Mouse (Mus musculus): ENCODE measurements around the gene Gm45753.

The Gm45753 gene

GRCm38 (mm10) chr8:45308366-45308765 lies at the start of gene Gm45753:
Gene Gm45753 (minus strand): TSS chr8:45308466.
- in situ Hi-C loops (cut with MboI, MseI), result no loop called here

- in situ Hi-C loops (cut with MboI, MseI), result no loop called here
Observed at GRCm38 (mm10) chr8:45355809-45356208, 47.5 kb upstream of the Gm45753 start.

GRCm38 (mm10) chr8:45345031-45345430 lies 36.8 kb upstream of the Gm45753 start:
- in situ Hi-C loops (cut with MboI, MseI), result loop anchor here (25.0 kb wide), 1 partner anchor 792 kb away; no protein-coding TSS in a partner anchor

GRCm38 (mm10) chr8:45344298-45344697 lies 36.0 kb upstream of the Gm45753 start:
- in situ Hi-C loops (cut with MboI, MseI), result loop anchor here (25.0 kb wide), 1 partner anchor 793 kb away; no protein-coding TSS in a partner anchor

GRCm38 (mm10) chr8:45341630-45342628 lies 33.7 kb upstream of the Gm45753 start:
- in situ Hi-C loops (cut with MboI, MseI), result loop anchor here (25.0 kb wide), 1 partner anchor 795 kb away; no protein-coding TSS in a partner anchor

GRCm38 (mm10) chr8:45333493-45333892 lies 25.2 kb upstream of the Gm45753 start:
- in situ Hi-C loops (cut with MboI, MseI), result loop anchor here (25.0 kb wide), 1 partner anchor 804 kb away; no protein-coding TSS in a partner anchor

- in situ Hi-C loops (cut with MboI, MseI), result loop anchor here (25.0 kb wide), 1 partner anchor 804 kb away; no protein-coding TSS in a partner anchor
Observed at GRCm38 (mm10) chr8:45332685-45333409, 24.6 kb upstream of the Gm45753 start, which contains the start of gene Cyp4v3. Gene Cyp4v3 (minus strand): TSS chr8:45333216.

GRCm38 (mm10) chr8:45330856-45331255 lies 22.6 kb upstream of the Gm45753 start:
- in situ Hi-C loops (cut with MboI, MseI), result loop anchor here (25.0 kb wide), 1 partner anchor 806 kb away; no protein-coding TSS in a partner anchor

GRCm38 (mm10) chr8:45329206-45329980 lies 21.1 kb upstream of the Gm45753 start:
- in situ Hi-C loops (cut with MboI, MseI), result loop anchor here (25.0 kb wide), 1 partner anchor 808 kb away; no protein-coding TSS in a partner anchor

- in situ Hi-C loops (cut with MboI, MseI), result loop anchor here (25.0 kb wide), 1 partner anchor 810 kb away; no protein-coding TSS in a partner anchor
Observed at GRCm38 (mm10) chr8:45327076-45327475, 18.8 kb upstream of the Gm45753 start.

- in situ Hi-C loops (cut with MboI, MseI), result no loop called here
Observed at GRCm38 (mm10) chr8:45324151-45324550, 15.9 kb upstream of the Gm45753 start.

- in situ Hi-C loops (cut with MboI, MseI), result no loop called here
Observed at GRCm38 (mm10) chr8:45321365-45321764, 13.1 kb upstream of the Gm45753 start.

GRCm38 (mm10) chr8:45320930-45321329 lies 12.7 kb upstream of the Gm45753 start:
- in situ Hi-C loops (cut with MboI, MseI), result no loop called here

- in situ Hi-C loops (cut with MboI, MseI), result no loop called here
Observed at GRCm38 (mm10) chr8:45310967-45311366, 2.7 kb upstream of the Gm45753 start.

- in situ Hi-C loops (cut with MboI, MseI), result no loop called here
Observed at GRCm38 (mm10) chr8:45305479-45305878, 2.8 kb downstream of the Gm45753 start.

GRCm38 (mm10) chr8:45304354-45304753 lies 3.9 kb downstream of the Gm45753 start:
- in situ Hi-C loops (cut with MboI, MseI), result no loop called here

GRCm38 (mm10) chr8:45302390-45302789 lies 5.9 kb downstream of the Gm45753 start:
- in situ Hi-C loops (cut with MboI, MseI), result no loop called here

GRCm38 (mm10) chr8:45295276-45295675 lies 13.0 kb downstream of the Gm45753 start:
- in situ Hi-C loops (cut with MboI, MseI), result no loop called here

- in situ Hi-C loops (cut with MboI, MseI), result no loop called here
Observed at GRCm38 (mm10) chr8:45294687-45295086, 13.6 kb downstream of the Gm45753 start, which contains the start of gene Klkb1. Gene Klkb1 (minus strand): TSS chr8:45294859.

GRCm38 (mm10) chr8:45291790-45292189 lies 16.5 kb downstream of the Gm45753 start:
- in situ Hi-C loops (cut with MboI, MseI), result no loop called here

GRCm38 (mm10) chr8:45281630-45282029 lies 26.6 kb downstream of the Gm45753 start:
- in situ Hi-C loops (cut with MboI, MseI), result no loop called here
